Mouse (Mus musculus) brain, embryonic 18.5 days (tissue): ENCODE measurements around the gene Mup22.
"Not testable (repeated sequence)": the region's sequence is repeated elsewhere in the genome, so short reads cannot be mapped to it uniquely, and the experiment has no call there.

Source experiments
- DNase-seq: peaks from one replicate; pipeline ENCODE4 v3.0.0-alpha.2; 2012; ENCODE audit warnings: low read depth, low spot score

The Mup22 gene

GRCm38 (mm10) chr4:60821363-60821762 is at the start of gene Mup22:
TSS of gene Mup22 (minus strand) at chr4:60821463.
- not testable (repeated sequence) for DNase-seq

- not testable (repeated sequence) for DNase-seq
Observed at GRCm38 (mm10) chr4:60840889-60841288, 19.6 kb upstream of the Mup22 start.
